ENCODE assay signal across 9 mouse cellular contexts in the genomic region with DNA sequence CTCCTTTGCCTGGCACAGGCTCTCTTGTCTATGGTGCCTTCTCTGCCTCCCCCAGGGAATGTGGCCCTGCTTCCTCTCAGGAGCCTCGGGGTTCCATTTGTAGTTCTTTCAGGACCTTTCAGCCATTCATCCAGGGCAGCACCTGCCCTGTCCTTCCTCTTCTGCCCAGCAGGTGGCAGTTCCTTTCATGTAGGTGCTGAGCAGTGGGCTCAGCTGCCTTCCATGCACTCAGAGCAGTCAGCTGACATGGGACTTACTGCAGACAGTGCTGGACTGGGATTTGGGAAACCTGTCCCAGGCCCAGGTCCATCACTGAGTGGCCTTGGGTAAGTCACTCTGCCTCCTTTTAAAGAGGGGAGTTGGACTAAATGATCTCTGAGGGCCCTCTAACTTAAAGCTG.
DNase-seq lines count a peak whose midpoint lies in the region; ATAC-seq and TF ChIP-seq lines count a peak whose summit lies in the region.
"Had no signal": no experiment of that assay in that cellular context is flagged by ENCODE, and none has a peak within 500 bp of the region (broad histone marks: within the 10 kb centered on the region; RNA-seq: fewer than 3 reads in every experiment).

No protein-coding gene starts in this region.

- no peak for TF ChIP-seq POLR2A in kidney, adult 2 months (IDR thresholded peaks at IDR 0.05; ENCODE audit: low read depth, low read length)
- TF ChIP-seq POLR2A in lung, adult 2 months (IDR thresholded peaks at IDR 0.05; ENCODE audit: borderline replicate concordance, extremely low read depth, low read depth, low read length): no peak

- H3K27me3 ChIP-seq in hindbrain, embryonic 10.5 days (ENCODE audit: insufficient read depth, poor library complexity, severe bottlenecking): no peaks in the 10 kb centered on the region
- no peaks in the 10 kb centered on the region for H3K27me3 ChIP-seq in hindbrain, embryonic 16.5 days (replicated peaks; ENCODE audit: control insufficient read depth, insufficient read depth, low read length)
- peaks cover 7% of the 10 kb centered on the region; the same call in 1 of the 2 replicates for H3K27me3 ChIP-seq in embryonic facial prominence, embryonic 10.5 days (replicated peaks; ENCODE audit: low read depth, poor library complexity, severe bottlenecking)
- no peaks in the 10 kb centered on the region for H3K27me3 ChIP-seq in kidney, adult 2 months (replicated peaks; ENCODE audit: control insufficient read depth, insufficient read depth, low read length)
- no peaks in the 10 kb centered on the region for H3K27me3 ChIP-seq in neural tube, embryonic 14.5 days (ENCODE audit: control insufficient read depth, insufficient read depth, low read length)
- H3K27me3 ChIP-seq: limb, embryonic 12.5 days had no signal

- no peak overlapping the region for H3K4me2 ChIP-seq in hindbrain, embryonic 16.5 days (ENCODE audit: low read length)
- H3K4me2 ChIP-seq in neural tube, embryonic 14.5 days (ENCODE audit: low read depth, low read length): no peak overlapping the region
- H3K4me2 ChIP-seq: limb, embryonic 12.5 days had no signal

- H3K36me3 ChIP-seq in hindbrain, embryonic 10.5 days: peaks cover 53% of the 10 kb centered on the region
- peaks cover 4% of the 10 kb centered on the region; the same call in 1 of the 2 replicates for H3K36me3 ChIP-seq in hindbrain, embryonic 16.5 days (ENCODE audit: control insufficient read depth, insufficient read depth, low read length)
- H3K36me3 ChIP-seq in embryonic facial prominence, embryonic 10.5 days (replicated peaks): peaks cover 61% of the 10 kb centered on the region
- no peaks in the 10 kb centered on the region for H3K36me3 ChIP-seq in kidney, adult 2 months (ENCODE audit: control insufficient read depth, insufficient read depth, low read length)
- peaks cover 11% of the 10 kb centered on the region for H3K36me3 ChIP-seq in neural tube, embryonic 14.5 days (ENCODE audit: control insufficient read depth, insufficient read depth, low read length)

- H3K4me1 ChIP-seq in hindbrain, embryonic 10.5 days (replicated peaks): peaks cover 26% of the 10 kb centered on the region
- no peaks in the 10 kb centered on the region for H3K4me1 ChIP-seq in hindbrain, embryonic 16.5 days (ENCODE audit: control insufficient read depth, insufficient read depth, low read depth, low read length)
- H3K4me1 ChIP-seq in embryonic facial prominence, embryonic 10.5 days: peaks cover 18% of the 10 kb centered on the region; the same call in 1 of the 2 replicates
- no peaks in the 10 kb centered on the region for H3K4me1 ChIP-seq in kidney, adult 2 months (ENCODE audit: control insufficient read depth, insufficient read depth, low read length)
- no peaks in the 10 kb centered on the region for H3K4me1 ChIP-seq in lung, adult 2 months (ENCODE audit: control insufficient read depth, insufficient read depth, low read length)
- H3K4me1 ChIP-seq in neural tube, embryonic 14.5 days (ENCODE audit: control insufficient read depth, insufficient read depth, low read length): peaks cover 4% of the 10 kb centered on the region; the same call in 1 of the 2 replicates

- WGBS in hindbrain, embryonic 10.5 days: 22% methylated on average over 1 of the region's 1 CpGs
- 30% methylated on average over 1 of the region's 1 CpGs for WGBS in hindbrain, embryonic 16.5 days
- WGBS in embryonic facial prominence, embryonic 10.5 days: 18% methylated on average over 1 of the region's 1 CpGs
- 15% methylated on average over 1 of the region's 1 CpGs for WGBS in kidney, adult 2 months
- WGBS in lung, adult 2 months: 21% methylated on average over 1 of the region's 1 CpGs
- 11% methylated on average over 1 of the region's 1 CpGs for WGBS in neural tube, embryonic 14.5 days

- H3K9me3 ChIP-seq in hindbrain, embryonic 10.5 days: no peaks in the 10 kb centered on the region
- no peaks in the 10 kb centered on the region for H3K9me3 ChIP-seq in hindbrain, embryonic 16.5 days (ENCODE audit: control insufficient read depth, low read length)
- no peaks in the 10 kb centered on the region for H3K9me3 ChIP-seq in embryonic facial prominence, embryonic 10.5 days
- no peaks in the 10 kb centered on the region for H3K9me3 ChIP-seq in neural tube, embryonic 14.5 days (ENCODE audit: control insufficient read depth, low read length)
- H3K9me3 ChIP-seq: limb, embryonic 12.5 days had no signal

- TF ChIP-seq CTCF in kidney, adult 2 months (conservative IDR thresholded peaks at IDR 0.05; ENCODE audit: insufficient read depth, insufficient read length, low read depth, low read length): peak; percentile 77
- TF ChIP-seq CTCF in lung, adult 2 months (IDR thresholded peaks at IDR 0.05; ENCODE audit: insufficient read depth, low read length): peak; percentile 85

- no peak overlapping the region for H3K4me3 ChIP-seq in hindbrain, embryonic 10.5 days
- no peak overlapping the region for H3K4me3 ChIP-seq in hindbrain, embryonic 16.5 days (ENCODE audit: low read length)
- no peak overlapping the region for H3K4me3 ChIP-seq in embryonic facial prominence, embryonic 10.5 days
- H3K4me3 ChIP-seq in kidney, adult 2 months (ENCODE audit: insufficient read depth, low read depth, low read length): no peak overlapping the region
- no peak overlapping the region for H3K4me3 ChIP-seq in lung, adult 2 months (replicated peaks; ENCODE audit: extremely low read depth, low read depth, low read length)
- H3K4me3 ChIP-seq in neural tube, embryonic 14.5 days (ENCODE audit: low read depth, low read length): no peak overlapping the region
- H3K4me3 ChIP-seq: limb, embryonic 12.5 days had no signal

- peak; percentile 53 for DNase-seq in hindbrain, embryonic 10.5 days (ENCODE audit: low spot score)
- peak; percentile 47 for DNase-seq in WW6 (ENCODE audit: low read depth, low spot score)
- peak; percentile 58 for DNase-seq in embryonic facial prominence, embryonic 10.5 days (ENCODE audit: low spot score)
- peak; percentile 49 for DNase-seq in kidney, adult 2 months
- peak; percentile 40 for DNase-seq in lung, adult 2 months
- DNase-seq in thymus, postnatal 4 days: peak; percentile 72

- no peak overlapping the region for H3K9ac ChIP-seq in hindbrain, embryonic 16.5 days (ENCODE audit: low read depth, low read length)
- H3K9ac ChIP-seq in neural tube, embryonic 14.5 days (replicated peaks; ENCODE audit: low read depth, low read length): no peak overlapping the region
- H3K9ac ChIP-seq: limb, embryonic 12.5 days had no signal

- peak overlapping the region; percentile 59 for H3K27ac ChIP-seq in hindbrain, embryonic 10.5 days
- H3K27ac ChIP-seq in hindbrain, embryonic 16.5 days (ENCODE audit: low read depth, low read length): no peak overlapping the region
- H3K27ac ChIP-seq in embryonic facial prominence, embryonic 10.5 days (replicated peaks): no peak overlapping the region
- H3K27ac ChIP-seq in kidney, adult 2 months (ENCODE audit: insufficient read depth, low read depth, low read length): no peak overlapping the region
- no peak overlapping the region for H3K27ac ChIP-seq in neural tube, embryonic 14.5 days (ENCODE audit: low read depth, low read length)
- H3K27ac ChIP-seq: limb, embryonic 12.5 days had no signal

- no peak for ATAC-seq in hindbrain, embryonic 16.5 days
- ATAC-seq in neural tube, embryonic 14.5 days (ENCODE audit: low read depth): peak; percentile 64; the same call in 1 of the 2 replicates
